ENCODE assay signal across 17 mouse cellular contexts in the genomic region with DNA sequence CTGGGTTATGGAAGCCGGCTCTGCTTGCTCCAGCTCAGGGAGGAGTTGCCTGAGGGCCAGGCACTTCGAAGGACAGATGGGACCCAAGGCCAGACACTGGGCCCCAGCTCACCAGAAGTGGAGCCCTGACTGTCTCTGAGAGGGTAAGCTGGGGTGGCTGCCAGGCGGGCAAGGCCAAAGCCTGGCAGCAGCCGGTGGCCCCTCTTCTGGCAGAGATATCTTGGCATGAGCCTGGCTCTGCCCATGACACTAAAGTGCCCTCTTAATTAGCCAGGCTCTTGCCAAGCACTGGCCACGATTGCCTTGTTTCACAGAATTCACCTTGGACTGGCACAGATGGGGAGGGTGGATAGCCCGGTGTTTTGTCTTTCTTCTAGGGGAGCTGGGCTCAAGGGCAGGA. TPM values are rescaled to one million over a fixed set of nuclear protein-coding genes. Genes with fewer than 3 reads are reported as not detected.
DNase-seq lines count a peak whose midpoint lies in the region; ATAC-seq lines count a peak whose summit lies in the region.
"Had no signal": no experiment of that assay in that cellular context is flagged by ENCODE, and none has a peak within 500 bp of the region (broad histone marks: within the 10 kb centered on the region; RNA-seq: fewer than 3 reads in every experiment).

No protein-coding gene starts in this region.

- no peaks in the 10 kb centered on the region for H3K36me3 ChIP-seq in heart, embryonic 11.5 days (ENCODE audit: control insufficient read depth, insufficient read depth, low read length)
- H3K36me3 ChIP-seq: heart, embryonic 12.5 days; liver, embryonic 13.5 days; neural tube, embryonic 13.5 days had no signal

- H3K4me2 ChIP-seq in heart, embryonic 11.5 days: no peak overlapping the region
- H3K4me2 ChIP-seq: heart, embryonic 12.5 days; liver, embryonic 13.5 days; neural tube, embryonic 13.5 days had no signal

- H3K9me3 ChIP-seq in heart, embryonic 11.5 days (replicated peaks; ENCODE audit: control insufficient read depth, low read length): no peaks in the 10 kb centered on the region
- H3K9me3 ChIP-seq: heart, embryonic 12.5 days; liver, embryonic 13.5 days; megakaryocyte, embryonic 14.5 days; neural tube, embryonic 13.5 days had no signal

- 81% methylated on average over 6 of the region's 6 CpGs for WGBS in heart, embryonic 11.5 days (ENCODE audit: insufficient replicate concordance)

- H3K27ac ChIP-seq in heart, embryonic 11.5 days (ENCODE audit: low read depth, low read length): no peak overlapping the region
- H3K27ac ChIP-seq: liver, embryonic 13.5 days; neural tube, embryonic 13.5 days had no signal

- ATAC-seq in heart, embryonic 11.5 days (replicated peaks; ENCODE audit: insufficient number of reproducible peaks, low FRiP score, low TSS enrichment): no peak
- ATAC-seq in monocyte, adult 5-6 weeks (replicated peaks; ENCODE audit: insufficient number of reproducible peaks, low FRiP score, low TSS enrichment, poor library complexity, severe bottlenecking): no peak
- ATAC-seq: activated CD4-positive, CD25-positive, alpha-beta regulatory T cell, adult 4 months; intestine, postnatal 0 days; lung, postnatal 0 days had no signal

- H3K4me3 ChIP-seq in heart, embryonic 11.5 days (ENCODE audit: low read depth, low read length): no peak overlapping the region
- H3K4me3 ChIP-seq: heart, embryonic 12.5 days; liver, embryonic 13.5 days; megakaryocyte, embryonic 14.5 days; neural tube, embryonic 13.5 days had no signal

- H3K27me3 ChIP-seq in heart, embryonic 11.5 days (ENCODE audit: control insufficient read depth, insufficient read depth, low read length): no peaks in the 10 kb centered on the region
- H3K27me3 ChIP-seq: heart, embryonic 12.5 days; neural tube, embryonic 13.5 days had no signal

- no peak overlapping the region for H3K9ac ChIP-seq in heart, embryonic 11.5 days (ENCODE audit: low read depth, low read length)
- H3K9ac ChIP-seq: heart, embryonic 12.5 days; liver, embryonic 13.5 days; neural tube, embryonic 13.5 days had no signal

- H3K4me1 ChIP-seq in heart, embryonic 11.5 days (ENCODE audit: control insufficient read depth, insufficient read depth, low read length): 0 out of 2 replicates have a peak, but pooled peaks cover 3% of the 10 kb centered on the region
- H3K4me1 ChIP-seq: liver, embryonic 13.5 days; neural tube, embryonic 13.5 days had no signal

- peak; percentile 75 to 94 for DNase-seq in adrenal gland, adult (ENCODE audit: inconsistent age in 2 of 2, low spot score in 1 of 2)
- no peak for DNase-seq in adrenal gland, postnatal 4 days (ENCODE audit: low spot score in 2 of 2)
- DNase-seq in heart, adult 18-20 months: peak; percentile 50 to 68
- DNase-seq in ovary, postnatal 36 days (ENCODE audit: low spot score): peak; percentile 78
- DNase-seq in ovary, postnatal 10 days (ENCODE audit: low spot score): no peak
- DNase-seq in kidney, postnatal 36 days: no peak
- DNase-seq: kidney, postnatal 25 days; liver, embryonic 13.5 days; thymus, postnatal 25 days had no signal

RNA-seq across cellular contexts. Expression of a gene that starts 9.7 kb away (rescaled TPM):
- total RNA-seq in adrenal gland, postnatal 4 days (2021): 100 to 1,000 TPM; 122 to 151 TPM
- 10 to 100 TPM; 18.2 to 21.6 TPM for total RNA-seq in heart, adult 18-20 months (2021)
- 180 and 186 TPM in 2 replicates for polyA plus RNA-seq in heart, embryonic 11.5 days (2014; fragmentation: Nextera tagmentation; extraction: Ambion mirVana)
- total RNA-seq in monocyte, adult 5-6 weeks (2017): 1.2 TPM in 1 of 3 replicates, not detected in the others

RNA-seq across cellular contexts. Expression of a gene that starts 43.9 kb away (rescaled TPM):
- total RNA-seq in adrenal gland, postnatal 4 days (2021): 1,000 to 10,000 TPM; 3,089 to 3,273 TPM
- total RNA-seq in heart, adult 18-20 months (2021): 1,000 to 10,000 TPM in 1 of 2 experiments, 100 to 1,000 TPM in 1; 875 to 1,008 TPM
- polyA plus RNA-seq in heart, embryonic 11.5 days (2014; fragmentation: Nextera tagmentation; extraction: Ambion mirVana): 7,480 and 8,290 TPM in 2 replicates
- 6,587 to 7,071 TPM (median 6,776 TPM) in 3 replicates for total RNA-seq in monocyte, adult 5-6 weeks (2017)

RNA-seq across cellular contexts. Expression of a gene that starts 55.2 kb away (rescaled TPM):
- 10 to 100 TPM; 18.3 to 20.9 TPM for total RNA-seq in adrenal gland, postnatal 4 days (2021)
- 1 to 10 TPM; 4.6 to 4.7 TPM for total RNA-seq in heart, adult 18-20 months (2021)
- polyA plus RNA-seq in heart, embryonic 11.5 days (2014; fragmentation: Nextera tagmentation; extraction: Ambion mirVana): 7.0 and 8.0 TPM in 2 replicates
- total RNA-seq in monocyte, adult 5-6 weeks (2017): 1.6 to 3.6 TPM (median 2.3 TPM) in 3 replicates

Comparison
In these comparisons a context has a peak if more than half of its experiments do, and no peak if none do; other contexts are left out.
1. DNase-seq: peak in adrenal gland, adult (2 of 2), heart, adult 18-20 months (2 of 2) and ovary, postnatal 36 days (single experiment); none in adrenal gland, postnatal 4 days (0 of 2), ovary, postnatal 10 days (single experiment) and kidney, postnatal 36 days (0 of 2).